Mouse (Mus musculus): Measurements from ENCODE around the gene Agfg1. TPM values are rescaled to one million over a fixed set of nuclear protein-coding genes. Genes with fewer than 3 reads are reported as not detected.

Gene Agfg1
- total and polyA plus RNA-seq, 2 experiments from 2014 or later, result 20.2 to 101 TPM

GRCm38 (mm10) chr1:82825783-82826182 is 13.5 kb upstream of the Agfg1 start:
- H3K36me3 ChIP-seq (ENCODE audit: insufficient read depth, low read length), result no peaks in the 10 kb centered on the region
- H3K27me3 ChIP-seq (ENCODE audit: insufficient read depth, low read length), result no peaks in the 10 kb centered on the region
- TF ChIP-seq CTCF (IDR thresholded peaks at IDR 0.05), result no peak
- H3K4me2 ChIP-seq (ENCODE audit: low read depth, low read length, poor library complexity, severe bottlenecking), result no peak overlapping the region
- no peak overlapping the region for H3K4me3 ChIP-seq (ENCODE audit: low read depth, low read length)
- ATAC-seq (ENCODE audit: low FRiP score) (no peak), DNase-seq (ENCODE audit: low spot score) (no peak)
- WGBS, result 91% methylated on average over 7 of the region's 7 CpGs
- no peak overlapping the region for H3K9ac ChIP-seq (replicated peaks; ENCODE audit: low read length, poor library complexity, severe bottlenecking)
- H3K4me1 ChIP-seq (ENCODE audit: insufficient read depth, low read length), result no peaks in the 10 kb centered on the region
- H3K9me3 ChIP-seq (ENCODE audit: low read length), result no peaks in the 10 kb centered on the region
- no peak overlapping the region for H3K27ac ChIP-seq (ENCODE audit: low read depth, low read length)

- H3K9me3 ChIP-seq (ENCODE audit: low read length), result no peaks in the 10 kb centered on the region
- DNase-seq (ENCODE audit: low spot score), result no peak
- no peaks in the 10 kb centered on the region for H3K36me3 ChIP-seq (ENCODE audit: insufficient read depth, low read length)
- no peaks in the 10 kb centered on the region for H3K27me3 ChIP-seq (ENCODE audit: insufficient read depth, low read length)
- no peak overlapping the region for H3K4me2 ChIP-seq (ENCODE audit: low read depth, low read length, poor library complexity, severe bottlenecking)
- TF ChIP-seq CTCF (IDR thresholded peaks at IDR 0.05), result no peak
- H3K9ac ChIP-seq (replicated peaks; ENCODE audit: low read length, poor library complexity, severe bottlenecking), result no peak overlapping the region
- 57% methylated on average over 5 of the region's 5 CpGs for WGBS
- H3K4me3 ChIP-seq (ENCODE audit: low read depth, low read length), result no peak overlapping the region
- ATAC-seq (ENCODE audit: low FRiP score), result no peak
- no peaks in the 10 kb centered on the region for H3K4me1 ChIP-seq (ENCODE audit: insufficient read depth, low read length)
- no peak overlapping the region for H3K27ac ChIP-seq (ENCODE audit: low read depth, low read length)
Observed at GRCm38 (mm10) chr1:82826911-82827310, 12.4 kb upstream of the Agfg1 start.

DNA sequence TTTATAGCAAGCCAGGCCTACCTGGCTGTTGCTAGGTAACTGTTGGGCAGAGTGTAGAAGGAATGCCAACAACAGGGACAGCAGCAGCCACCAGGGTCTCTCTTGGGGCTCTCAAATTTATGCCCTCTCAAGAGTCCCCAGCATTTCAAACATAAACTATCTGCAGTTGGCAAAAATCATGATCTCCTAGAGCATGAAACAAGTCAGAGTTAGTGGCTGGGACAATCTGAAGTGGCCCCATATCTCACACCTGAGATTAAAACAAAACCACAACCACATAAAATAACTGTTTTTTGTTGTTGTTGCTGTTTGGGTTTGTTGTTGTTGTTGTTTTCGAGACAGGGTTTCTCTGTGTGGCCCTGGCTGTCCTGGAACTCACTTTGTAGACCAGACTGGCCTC is 8.5 kb upstream of the Agfg1 start:
- Histone ChIP-seq H3K4me1 (ENCODE audit: insufficient read depth, low read length) (no peaks in the 10 kb centered on the region), H3K9me3 (ENCODE audit: low read length) (no peaks in the 10 kb centered on the region), H3K4me3 (ENCODE audit: low read depth, low read length) (no peak overlapping the region), H3K27ac (ENCODE audit: low read depth, low read length) (no peak overlapping the region), H3K27me3 (ENCODE audit: insufficient read depth, low read length) (no peaks in the 10 kb centered on the region), H3K4me2 (ENCODE audit: low read depth, low read length, poor library complexity, severe bottlenecking) (no peak overlapping the region), H3K9ac (replicated peaks; ENCODE audit: low read length, poor library complexity, severe bottlenecking) (no peak overlapping the region), H3K36me3 (ENCODE audit: insufficient read depth, low read length) (no peaks in the 10 kb centered on the region)
- no peak for TF ChIP-seq CTCF (IDR thresholded peaks at IDR 0.05)
- DNase-seq (ENCODE audit: low spot score) (no peak), ATAC-seq (ENCODE audit: low FRiP score) (no peak)
- 96% methylated on average over 1 of the region's 1 CpGs for WGBS

GRCm38 (mm10) chr1:82831547-82832240 is 7.6 kb upstream of the Agfg1 start:
- DNase-seq (ENCODE audit: low spot score) (peak; percentile 48), ATAC-seq (ENCODE audit: low FRiP score) (no peak)

DNA sequence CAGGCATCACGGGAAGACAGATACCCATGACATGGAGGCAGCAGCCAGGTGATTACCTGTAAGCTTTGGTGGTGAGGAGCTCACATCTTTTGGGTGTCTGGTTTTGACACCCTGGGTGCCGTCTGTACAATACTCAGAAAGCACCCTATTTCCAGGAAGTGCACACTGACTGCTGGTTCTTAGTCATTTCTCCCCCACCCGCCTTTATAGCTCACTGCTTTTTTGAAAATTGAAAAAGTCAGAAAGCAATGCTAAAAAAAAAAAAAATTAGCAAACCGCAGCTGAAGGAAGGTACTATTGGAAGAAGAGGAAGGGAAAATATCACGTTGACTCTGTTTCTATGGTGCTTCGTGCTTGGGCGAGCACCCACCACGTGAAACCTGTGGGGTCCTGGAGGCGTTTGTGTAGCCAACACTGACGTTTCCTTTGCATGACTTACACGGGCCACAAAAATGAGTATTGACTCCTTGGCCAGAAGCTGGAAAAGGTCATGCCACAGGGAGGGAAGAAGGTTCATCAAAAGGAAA is 6.7 kb upstream of the Agfg1 start:
- H3K36me3 ChIP-seq (ENCODE audit: insufficient read depth, low read length), result no peaks in the 10 kb centered on the region
- no peak overlapping the region for H3K9ac ChIP-seq (replicated peaks; ENCODE audit: low read length, poor library complexity, severe bottlenecking)
- no peak overlapping the region for H3K4me2 ChIP-seq (ENCODE audit: low read depth, low read length, poor library complexity, severe bottlenecking)
- 67% methylated on average over 11 of the region's 11 CpGs for WGBS
- no peak for DNase-seq (ENCODE audit: low spot score)
- H3K4me1 ChIP-seq (ENCODE audit: insufficient read depth, low read length), result no peaks in the 10 kb centered on the region
- H3K27ac ChIP-seq (ENCODE audit: low read depth, low read length), result no peak overlapping the region
- no peak for ATAC-seq (ENCODE audit: low FRiP score)
- no peaks in the 10 kb centered on the region for H3K9me3 ChIP-seq (ENCODE audit: low read length)
- TF ChIP-seq CTCF (IDR thresholded peaks at IDR 0.05), result no peak
- no peak overlapping the region for H3K4me3 ChIP-seq (ENCODE audit: low read depth, low read length)
- H3K27me3 ChIP-seq (ENCODE audit: insufficient read depth, low read length), result no peaks in the 10 kb centered on the region

More at GRCm38 (mm10) chr1:82831547-82832240, 7.6 kb upstream of the Agfg1 start:
- Histone ChIP-seq H3K36me3 (ENCODE audit: insufficient read depth, low read length) (no peaks in the 10 kb centered on the region), H3K4me2 (ENCODE audit: low read depth, low read length, poor library complexity, severe bottlenecking) (no peak overlapping the region), H3K4me3 (ENCODE audit: low read depth, low read length) (no peak overlapping the region), H3K4me1 (ENCODE audit: insufficient read depth, low read length) (no peaks in the 10 kb centered on the region), H3K27ac (ENCODE audit: low read depth, low read length) (peak overlapping the region; percentile 32; the same call in 1 of the 2 replicates), H3K9me3 (ENCODE audit: low read length) (no peaks in the 10 kb centered on the region), H3K9ac (replicated peaks; ENCODE audit: low read length, poor library complexity, severe bottlenecking) (no peak overlapping the region), H3K27me3 (ENCODE audit: insufficient read depth, low read length) (no peaks in the 10 kb centered on the region)
- no peak for TF ChIP-seq CTCF (IDR thresholded peaks at IDR 0.05)
- WGBS, result 62% methylated on average over 9 of the region's 9 CpGs

DNA sequence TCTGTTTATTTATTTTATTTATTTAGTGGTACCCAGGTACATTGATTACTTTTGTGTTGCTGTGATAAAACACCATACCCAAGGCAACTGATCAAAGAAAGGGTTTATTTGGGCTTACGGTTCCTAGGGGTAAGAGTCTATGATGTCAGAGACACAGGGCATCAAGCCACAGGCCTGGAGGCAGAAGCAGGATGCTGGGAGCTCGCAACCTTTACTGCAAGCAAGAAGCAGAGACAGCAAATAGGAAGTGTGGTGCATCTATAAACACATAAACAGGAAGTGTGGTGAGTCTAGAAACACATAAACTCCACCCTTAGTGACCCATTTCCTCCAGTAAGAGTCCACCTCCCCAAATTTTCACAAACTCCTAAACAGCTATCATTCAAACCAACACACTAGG is 5.8 kb upstream of the Agfg1 start:
- Histone ChIP-seq H3K27ac (ENCODE audit: low read depth, low read length) (no peak overlapping the region), H3K4me3 (ENCODE audit: low read depth, low read length) (no peak overlapping the region), H3K9me3 (ENCODE audit: low read length) (no peaks in the 10 kb centered on the region)

More for the DNA sequence above, 5.8 kb upstream of the Agfg1 start:
- no peaks in the 10 kb centered on the region for H3K36me3 ChIP-seq (ENCODE audit: insufficient read depth, low read length)
- no peak for ATAC-seq (ENCODE audit: low FRiP score)
- DNase-seq (ENCODE audit: low spot score), result no peak
- no peak for TF ChIP-seq CTCF (IDR thresholded peaks at IDR 0.05)
- H3K27me3 ChIP-seq (ENCODE audit: insufficient read depth, low read length), result no peaks in the 10 kb centered on the region
- 93% methylated on average over 2 of the region's 2 CpGs for WGBS
- H3K4me2 ChIP-seq (ENCODE audit: low read depth, low read length, poor library complexity, severe bottlenecking), result no peak overlapping the region
- H3K4me1 ChIP-seq (ENCODE audit: insufficient read depth, low read length), result no peaks in the 10 kb centered on the region
- no peak overlapping the region for H3K9ac ChIP-seq (replicated peaks; ENCODE audit: low read length, poor library complexity, severe bottlenecking)

All from midbrain, postnatal 0 days (tissue).